Comparison of ENCODE assay signal across 20 mouse cellular contexts in genomic region chr7:111711045-111711808, GRCm38 (mm10).
DNase-seq lines count a peak whose midpoint lies in the region; ATAC-seq and TF ChIP-seq lines count a peak whose summit lies in the region.
"Had no signal": no experiment of that assay in that cellular context is flagged by ENCODE, and none has a peak within 500 bp of the region (broad histone marks: within the 10 kb centered on the region; RNA-seq: fewer than 3 reads in every experiment).

No protein-coding gene starts in this region.

- H3K79me2 ChIP-seq in myocyte (ENCODE audit: control insufficient read depth, insufficient read depth), result no peaks in the 10 kb centered on the region

- H3K36me3 ChIP-seq in embryonic facial prominence, embryonic 14.5 days (ENCODE audit: control insufficient read depth, insufficient read depth, low read length), result no peaks in the 10 kb centered on the region
- no peaks in the 10 kb centered on the region for H3K36me3 ChIP-seq in embryonic facial prominence, embryonic 10.5 days (replicated peaks)
- no peaks in the 10 kb centered on the region for H3K36me3 ChIP-seq in heart, embryonic 16.5 days (ENCODE audit: control insufficient read depth, insufficient read depth)
- no peaks in the 10 kb centered on the region for H3K36me3 ChIP-seq in liver, embryonic 13.5 days
- no peaks in the 10 kb centered on the region for H3K36me3 ChIP-seq in myocyte (ENCODE audit: control insufficient read depth, insufficient read depth)
- H3K36me3 ChIP-seq: embryonic facial prominence, embryonic 12.5 days; forebrain, embryonic 12.5 days; hindbrain, embryonic 12.5 days; limb, embryonic 13.5 days; lung, embryonic 15.5 days; neural tube, embryonic 13.5 days had no signal

- peak; percentile 38 for DNase-seq in embryonic facial prominence, embryonic 14.5 days (ENCODE audit: low spot score)
- DNase-seq in embryonic facial prominence, embryonic 10.5 days (ENCODE audit: low spot score), result no peak
- no peak for DNase-seq in heart, postnatal 25 days (ENCODE audit: low spot score)
- DNase-seq in liver, embryonic 13.5 days, result peak; percentile 10
- DNase-seq in lung, adult 18-20 months, result no peak
- DNase-seq: cerebellum, adult 11-12 months; right cerebral cortex, postnatal 4 days; thymus, adult 2 months; thymus, postnatal 4 days had no signal

- no peak overlapping the region for H3ac ChIP-seq in myocyte (ENCODE audit: control insufficient read depth, insufficient read length)

- no peaks in the 10 kb centered on the region for H3K27me3 ChIP-seq in embryonic facial prominence, embryonic 14.5 days (replicated peaks; ENCODE audit: control insufficient read depth, insufficient read depth, low read length)
- no peaks in the 10 kb centered on the region for H3K27me3 ChIP-seq in embryonic facial prominence, embryonic 10.5 days (replicated peaks; ENCODE audit: low read depth, poor library complexity, severe bottlenecking)
- H3K27me3 ChIP-seq in heart, embryonic 16.5 days (ENCODE audit: control insufficient read depth, insufficient read depth, low read length), result no peaks in the 10 kb centered on the region
- no peaks in the 10 kb centered on the region for H3K27me3 ChIP-seq in liver, embryonic 13.5 days
- no peaks in the 10 kb centered on the region for H3K27me3 ChIP-seq in myocyte (ENCODE audit: control insufficient read depth, insufficient read depth, insufficient read length)
- H3K27me3 ChIP-seq: embryonic facial prominence, embryonic 12.5 days; forebrain, embryonic 12.5 days; hindbrain, embryonic 12.5 days; limb, embryonic 13.5 days; lung, embryonic 15.5 days; neural tube, embryonic 13.5 days had no signal

- 0 out of 2 replicates have a peak, but pooled peaks cover 3% of the 10 kb centered on the region for H3K4me1 ChIP-seq in embryonic facial prominence, embryonic 14.5 days (ENCODE audit: control insufficient read depth, insufficient read depth, low read length)
- no peaks in the 10 kb centered on the region for H3K4me1 ChIP-seq in embryonic facial prominence, embryonic 10.5 days
- H3K4me1 ChIP-seq in heart, embryonic 16.5 days (ENCODE audit: control insufficient read depth, insufficient read depth, low read length), result peaks cover 25% of the 10 kb centered on the region
- H3K4me1 ChIP-seq in liver, embryonic 13.5 days (replicated peaks), result peaks cover 61% of the 10 kb centered on the region
- H3K4me1 ChIP-seq: embryonic facial prominence, embryonic 12.5 days; forebrain, embryonic 12.5 days; neural tube, embryonic 13.5 days had no signal

- intact Hi-C loops in heart, postnatal 25 days (cut with DNase I), result loop anchor here (5.0 kb wide), 1 partner anchor 124 kb away; no protein-coding TSS in a partner anchor

- H3K4me3 ChIP-seq in embryonic facial prominence, embryonic 14.5 days (ENCODE audit: low read depth, low read length), result no peak overlapping the region
- no peak overlapping the region for H3K4me3 ChIP-seq in embryonic facial prominence, embryonic 10.5 days
- no peak overlapping the region for H3K4me3 ChIP-seq in heart, embryonic 16.5 days (ENCODE audit: low read length)
- H3K4me3 ChIP-seq in liver, embryonic 13.5 days (replicated peaks), result no peak overlapping the region
- H3K4me3 ChIP-seq in myocyte, result no peak overlapping the region
- H3K4me3 ChIP-seq: embryonic facial prominence, embryonic 12.5 days; erythroblast, embryonic 14.5 days; forebrain, embryonic 12.5 days; hindbrain, embryonic 12.5 days; limb, embryonic 13.5 days; lung, embryonic 15.5 days; neural tube, embryonic 13.5 days had no signal

- H3K9me3 ChIP-seq in embryonic facial prominence, embryonic 14.5 days (ENCODE audit: control insufficient read depth, low read length), result no peaks in the 10 kb centered on the region
- H3K9me3 ChIP-seq in embryonic facial prominence, embryonic 10.5 days, result no peaks in the 10 kb centered on the region
- no peaks in the 10 kb centered on the region; the same call in 1 of the 2 replicates for H3K9me3 ChIP-seq in heart, embryonic 16.5 days (replicated peaks; ENCODE audit: control insufficient read depth, low read length)
- no peaks in the 10 kb centered on the region for H3K9me3 ChIP-seq in liver, embryonic 13.5 days (replicated peaks)
- H3K9me3 ChIP-seq: embryonic facial prominence, embryonic 12.5 days; forebrain, embryonic 12.5 days; hindbrain, embryonic 12.5 days; limb, embryonic 13.5 days; lung, embryonic 15.5 days; neural tube, embryonic 13.5 days had no signal

- H3K27ac ChIP-seq in embryonic facial prominence, embryonic 14.5 days (replicated peaks; ENCODE audit: low read depth, low read length), result no peak overlapping the region
- H3K27ac ChIP-seq in embryonic facial prominence, embryonic 10.5 days (replicated peaks), result no peak overlapping the region
- H3K27ac ChIP-seq in heart, embryonic 16.5 days (ENCODE audit: low read length), result peak overlapping the region; percentile 46
- H3K27ac ChIP-seq in liver, embryonic 13.5 days, result peak overlapping the region; percentile 1; the same call in 1 of the 2 replicates
- H3K27ac ChIP-seq: embryonic facial prominence, embryonic 12.5 days; forebrain, embryonic 12.5 days; hindbrain, embryonic 12.5 days; limb, embryonic 13.5 days; lung, embryonic 15.5 days; neural tube, embryonic 13.5 days had no signal

- no peak overlapping the region for H3K4me2 ChIP-seq in embryonic facial prominence, embryonic 14.5 days (ENCODE audit: low read depth, low read length)
- no peak overlapping the region for H3K4me2 ChIP-seq in heart, embryonic 16.5 days (ENCODE audit: low read depth, low read length)
- 0 out of 2 replicates have a peak overlapping the region, but pooled peaks have one; percentile 10 for H3K4me2 ChIP-seq in liver, embryonic 13.5 days
- peak overlapping the region; percentile 34 for H3K4me2 ChIP-seq in myocyte (ENCODE audit: low read depth)
- H3K4me2 ChIP-seq: embryonic facial prominence, embryonic 12.5 days; forebrain, embryonic 12.5 days; hindbrain, embryonic 12.5 days; limb, embryonic 13.5 days; lung, embryonic 15.5 days; neural tube, embryonic 13.5 days had no signal

- H3K9ac ChIP-seq in embryonic facial prominence, embryonic 14.5 days (ENCODE audit: low read depth, low read length), result no peak overlapping the region
- no peak overlapping the region for H3K9ac ChIP-seq in heart, embryonic 16.5 days (ENCODE audit: low read length)
- H3K9ac ChIP-seq in liver, embryonic 13.5 days, result no peak overlapping the region
- H3K9ac ChIP-seq: embryonic facial prominence, embryonic 12.5 days; forebrain, embryonic 12.5 days; hindbrain, embryonic 12.5 days; limb, embryonic 13.5 days; lung, embryonic 15.5 days; neural tube, embryonic 13.5 days had no signal

- peak; percentile 59 for ATAC-seq in embryonic facial prominence, embryonic 14.5 days (ENCODE audit: low read depth)
- ATAC-seq in heart, embryonic 16.5 days (replicated peaks; ENCODE audit: extremely low read depth, insufficient read depth, low FRiP score), result no peak
- ATAC-seq in liver, embryonic 13.5 days (ENCODE audit: low read depth), result peak; percentile 69
- ATAC-seq: CD4-positive, CD25-positive, alpha-beta regulatory T cell, adult 4 months; intestine, postnatal 0 days had no signal

- TF ChIP-seq POLR2A in myocyte (IDR thresholded peaks at IDR 0.05; ENCODE audit: insufficient read length, low read depth), result no peak

- WGBS in embryonic facial prominence, embryonic 14.5 days, result 81% methylated on average over 6 of the region's 6 CpGs
- 88% methylated on average over 6 of the region's 6 CpGs for WGBS in embryonic facial prominence, embryonic 10.5 days
- WGBS in heart, embryonic 16.5 days, result 77% methylated on average over 6 of the region's 6 CpGs
- 69% methylated on average over 6 of the region's 6 CpGs for WGBS in liver, embryonic 13.5 days (ENCODE audit: insufficient replicate concordance)

TF ChIP-seq in myocyte, 11 proteins besides CTCF, POLR2A, EP300 and RAD21:
- no peak for TF ChIP-seq REST (IDR thresholded peaks at IDR 0.05; ENCODE audit: insufficient read depth, insufficient read length)
- peak in 1 of 3 experiments; percentile 58 for TF ChIP-seq MYOG (IDR thresholded peaks at IDR 0.05; ENCODE audit: control insufficient read depth in 1 of 3, insufficient read depth in 1 of 3, insufficient read length in 2 of 3, low read depth in 2 of 3)
- TF ChIP-seq USF1 (IDR thresholded peaks at IDR 0.05; ENCODE audit: low read depth), result no peak
- TF ChIP-seq E2F4 (IDR thresholded peaks at IDR 0.05; ENCODE audit: insufficient read depth), result no peak
- peak in 1 of 3 experiments; percentile 45 for TF ChIP-seq MYOD1 (IDR thresholded peaks at IDR 0.05; ENCODE audit: control insufficient read depth in 1 of 3, insufficient read length in 2 of 3, low read depth in 2 of 3)

Comparison
In these comparisons a context has a peak if more than half of its experiments do, and no peak if none do; other contexts are left out.
1. DNase-seq: peak in embryonic facial prominence, embryonic 14.5 days (single experiment) and liver, embryonic 13.5 days (single experiment); none in embryonic facial prominence, embryonic 10.5 days (single experiment), heart, postnatal 25 days (single experiment) and lung, adult 18-20 months (0 of 2).
2. H3K27ac ChIP-seq: peak in heart, embryonic 16.5 days (single experiment) and liver, embryonic 13.5 days (single experiment); none in embryonic facial prominence, embryonic 14.5 days (single experiment) and embryonic facial prominence, embryonic 10.5 days (single experiment).
3. H3K4me2 ChIP-seq: peak in liver, embryonic 13.5 days (single experiment) and myocyte (single experiment); none in embryonic facial prominence, embryonic 14.5 days (single experiment) and heart, embryonic 16.5 days (single experiment).